Mouse (Mus musculus) hindbrain, embryonic 15.5 days (tissue): Measurements from ENCODE around the gene Cdkn2c. TPM values are rescaled to one million over a fixed set of nuclear protein-coding genes. Genes with fewer than 3 reads are reported as not detected.

Experiments used
- ATAC-seq: fragments of 200-750 bp; cut with Nextera tagmentation; 2 replicates; pipeline ENCODE4 v1.8.0; 2017; ENCODE audit warnings: low read depth, moderate number of reproducible peaks, moderate TSS enrichment; ENCODE audit not compliant: low FRiP score
- H3K27ac ChIP-seq: fragments of 300-500 bp; sonication (generic); replicated peaks from 2 replicates; pipeline ENCODE4 v1.5.1; 2015; ENCODE audit warnings: mild to moderate bottlenecking, inconsistent platforms
- H3K27me3 ChIP-seq: fragments of 300-500 bp; sonication (generic); 2 replicates; pipeline ENCODE4 v1.6.1; 2015; ENCODE audit warnings: control low read depth, inconsistent platforms
- H3K36me3 ChIP-seq: fragments of 300-500 bp; sonication (generic); 2 replicates; pipeline ENCODE4 v1.6.1; 2015; ENCODE audit warnings: control low read depth, inconsistent platforms
- H3K4me1 ChIP-seq: fragments of 300-500 bp; sonication (generic); replicated peaks from 2 replicates; pipeline ENCODE4 v1.6.1; 2015; ENCODE audit warnings: control low read depth, inconsistent platforms
- H3K4me2 ChIP-seq: fragments of 300-500 bp; sonication (generic); 2 replicates; pipeline ENCODE4 v1.6.1; 2015; ENCODE audit warnings: moderate library complexity, mild to moderate bottlenecking, inconsistent platforms
- H3K4me3 ChIP-seq: fragments of 300-500 bp; sonication (generic); 2 replicates; pipeline ENCODE4 v1.5.1; 2015; ENCODE audit warnings: mild to moderate bottlenecking, inconsistent platforms
- H3K9ac ChIP-seq: fragments of 300-500 bp; sonication (generic); 2 replicates; pipeline ENCODE4 v1.6.1; 2015; ENCODE audit warnings: inconsistent platforms
- H3K9me3 ChIP-seq: fragments of 300-500 bp; sonication (generic); 2 replicates; pipeline ENCODE4 v1.6.1; 2016; ENCODE audit warnings: control low read depth, inconsistent platforms
- WGBS: fragments of 180-500 bp; shearing (Covaris S2); methylation state at CpG from one replicate; pipeline ENCODE4 v1.1.7; 2015; 5-methylcytosine and 5-hydroxymethylcytosine counted together
- polyA plus RNA-seq: library from polyadenylated mRNA; unstranded; fragments of >200 nt; fragmentation: Nextera tagmentation; extraction: Ambion mirVana; gene quantifications from 2 replicates; pipeline ENCODE4 v1.2.1, GENCODE M21; 2015

The Cdkn2c gene
- polyA plus RNA-seq, 1 experiment from 2014 or later = 3.9 TPM

- Histone ChIP-seq H3K27me3 (peaks cover 68% of the 10 kb centered on the region), H3K9me3 (no peaks in the 10 kb centered on the region), H3K4me1 (peaks cover 9% of the 10 kb centered on the region), H3K36me3 (no peaks in the 10 kb centered on the region), H3K4me3 (no peak overlapping the region), H3K27ac (no peak overlapping the region), H3K4me2 (no peak overlapping the region), H3K9ac (no peak overlapping the region)
- WGBS = 17% methylated on average over 4 of the region's 4 CpGs
- ATAC-seq = no peak
Observed at GRCm38 (mm10) chr4:109656301-109656700, 10.7 kb downstream of the Cdkn2c start.

DNA sequence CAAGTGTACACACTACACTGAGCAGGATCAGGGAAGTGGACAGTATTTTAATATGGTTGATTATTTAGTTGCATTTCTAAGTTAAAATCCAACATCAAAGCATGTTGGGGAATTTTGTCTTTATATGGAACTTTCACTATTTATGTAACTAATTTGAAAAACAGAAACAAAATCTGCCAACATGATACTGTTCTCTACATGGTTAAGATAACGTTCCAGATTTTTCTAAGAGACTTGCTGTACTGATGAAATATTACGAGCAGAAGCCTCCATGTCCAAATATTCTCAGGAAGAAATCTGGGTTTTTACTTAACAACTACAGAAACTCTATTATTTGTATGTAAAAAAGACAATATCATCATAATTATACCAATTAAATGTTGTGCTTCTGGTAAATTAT is 11.3 kb downstream of the Cdkn2c start:
- ATAC-seq = no peak

GRCm38 (mm10) chr4:109654701-109655100 is 12.3 kb downstream of the Cdkn2c start:
- H3K4me2 ChIP-seq = no peak overlapping the region
- no peak overlapping the region for H3K27ac ChIP-seq
- no peak overlapping the region for H3K9ac ChIP-seq
- WGBS = 52% methylated on average over 2 of the region's 2 CpGs
- H3K36me3 ChIP-seq = no peaks in the 10 kb centered on the region
- no peaks in the 10 kb centered on the region for H3K9me3 ChIP-seq
- H3K27me3 ChIP-seq = peaks cover 56% of the 10 kb centered on the region
- ATAC-seq = no peak
- peaks cover 9% of the 10 kb centered on the region for H3K4me1 ChIP-seq
- H3K4me3 ChIP-seq = no peak overlapping the region

More for the DNA sequence above, 11.3 kb downstream of the Cdkn2c start:
- H3K9ac ChIP-seq = no peak overlapping the region
- peaks cover 64% of the 10 kb centered on the region for H3K27me3 ChIP-seq
- H3K4me3 ChIP-seq = no peak overlapping the region
- H3K4me1 ChIP-seq = peaks cover 9% of the 10 kb centered on the region
- H3K4me2 ChIP-seq = no peak overlapping the region
- no peak overlapping the region for H3K27ac ChIP-seq
- no peaks in the 10 kb centered on the region for H3K36me3 ChIP-seq
- H3K9me3 ChIP-seq = no peaks in the 10 kb centered on the region
- WGBS = 42% methylated on average over 2 of the region's 2 CpGs

DNA sequence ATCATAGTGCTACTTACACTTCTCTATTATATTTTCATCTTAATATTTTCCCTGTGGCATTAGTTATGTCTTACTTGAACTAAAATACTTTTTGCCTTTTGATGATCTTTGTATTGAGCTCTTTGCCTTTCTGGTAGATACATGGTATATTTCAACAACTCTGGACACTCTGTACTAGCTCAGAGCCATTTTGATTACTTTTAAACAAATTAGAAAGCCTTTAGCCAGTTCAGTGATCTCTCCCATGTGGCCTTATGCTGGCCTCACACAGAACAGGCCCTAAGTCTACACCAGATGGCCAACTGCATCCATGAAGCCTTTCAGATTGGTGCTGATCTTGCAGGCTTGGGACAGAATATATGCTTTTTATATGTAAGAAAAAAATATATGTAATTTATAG is 13.7 kb downstream of the Cdkn2c start:
- peaks cover 44% of the 10 kb centered on the region for H3K27me3 ChIP-seq
- no peak overlapping the region for H3K9ac ChIP-seq
- H3K36me3 ChIP-seq = no peaks in the 10 kb centered on the region
- H3K4me1 ChIP-seq = peaks cover 9% of the 10 kb centered on the region
- ATAC-seq = no peak
- no peak overlapping the region for H3K27ac ChIP-seq
- no peak overlapping the region for H3K4me2 ChIP-seq
- H3K4me3 ChIP-seq = no peak overlapping the region
- H3K9me3 ChIP-seq = no peaks in the 10 kb centered on the region

DNA sequence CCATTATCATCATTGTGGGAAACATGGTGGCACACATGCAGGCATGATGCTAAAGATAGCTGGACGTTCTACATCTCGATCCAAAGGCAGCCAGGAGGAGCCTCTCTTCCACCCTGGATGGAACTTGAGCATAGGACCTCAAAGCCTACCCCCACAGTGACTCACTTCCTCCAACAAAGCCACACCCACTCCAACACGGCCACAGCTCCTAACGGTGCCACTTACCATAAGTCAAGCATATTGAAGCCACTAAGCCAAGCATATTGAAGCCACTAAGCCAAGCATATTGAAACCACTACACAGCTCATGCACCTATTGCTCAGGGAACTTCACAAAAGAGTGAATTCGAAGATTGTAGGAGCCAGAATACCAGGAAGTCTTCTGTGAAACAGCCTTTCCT is 17.7 kb downstream of the Cdkn2c start:
- Histone ChIP-seq H3K27ac (no peak overlapping the region), H3K9me3 (no peaks in the 10 kb centered on the region), H3K4me3 (no peak overlapping the region), H3K27me3 (peaks cover 9% of the 10 kb centered on the region; the same call in 1 of the 2 replicates), H3K9ac (no peak overlapping the region), H3K36me3 (no peaks in the 10 kb centered on the region), H3K4me1 (no peaks in the 10 kb centered on the region), H3K4me2 (no peak overlapping the region)
- ATAC-seq = no peak
- 84% methylated on average over 5 of the region's 5 CpGs for WGBS

GRCm38 (mm10) chr4:109647281-109647680 is 19.7 kb downstream of the Cdkn2c start:
- WGBS = 77% methylated on average over 4 of the region's 4 CpGs
- no peak for ATAC-seq
- H3K4me1 ChIP-seq = no peaks in the 10 kb centered on the region
- no peaks in the 10 kb centered on the region for H3K9me3 ChIP-seq
- H3K27ac ChIP-seq = no peak overlapping the region
- no peak overlapping the region for H3K4me2 ChIP-seq
- no peaks in the 10 kb centered on the region for H3K36me3 ChIP-seq
- H3K9ac ChIP-seq = no peak overlapping the region
- H3K27me3 ChIP-seq = peaks cover 6% of the 10 kb centered on the region; the same call in 1 of the 2 replicates
- H3K4me3 ChIP-seq = no peak overlapping the region

- H3K4me2 ChIP-seq = no peak overlapping the region
- H3K27ac ChIP-seq = no peak overlapping the region
- no peaks in the 10 kb centered on the region for H3K4me1 ChIP-seq
- H3K9ac ChIP-seq = no peak overlapping the region
- no peak for ATAC-seq
- H3K9me3 ChIP-seq = no peaks in the 10 kb centered on the region
- no peaks in the 10 kb centered on the region for H3K36me3 ChIP-seq
- no peaks in the 10 kb centered on the region for H3K27me3 ChIP-seq
- H3K4me3 ChIP-seq = no peak overlapping the region
- WGBS = 75% methylated on average over 3 of the region's 3 CpGs
Observed at GRCm38 (mm10) chr4:109641451-109641850, 25.5 kb downstream of the Cdkn2c start.

GRCm38 (mm10) chr4:109640141-109640540 is 26.8 kb downstream of the Cdkn2c start:
- H3K4me1 ChIP-seq = no peaks in the 10 kb centered on the region
- no peak overlapping the region for H3K4me2 ChIP-seq
- ATAC-seq = no peak
- no peak overlapping the region for H3K4me3 ChIP-seq
- H3K27me3 ChIP-seq = no peaks in the 10 kb centered on the region
- no peak overlapping the region for H3K9ac ChIP-seq
- no peaks in the 10 kb centered on the region for H3K36me3 ChIP-seq
- no peaks in the 10 kb centered on the region for H3K9me3 ChIP-seq
- 89% methylated on average over 7 of the region's 7 CpGs for WGBS
- H3K27ac ChIP-seq = no peak overlapping the region

GRCm38 (mm10) chr4:109639356-109639755 is 27.6 kb downstream of the Cdkn2c start:
- Histone ChIP-seq H3K9me3 (no peaks in the 10 kb centered on the region), H3K4me3 (no peak overlapping the region), H3K36me3 (no peaks in the 10 kb centered on the region), H3K9ac (no peak overlapping the region), H3K27me3 (no peaks in the 10 kb centered on the region), H3K4me1 (no peaks in the 10 kb centered on the region), H3K4me2 (no peak overlapping the region), H3K27ac (no peak overlapping the region)
- ATAC-seq = no peak
- WGBS = 91% methylated on average over 9 of the region's 9 CpGs

GRCm38 (mm10) chr4:109634971-109635370 is 32.0 kb downstream of the Cdkn2c start:
- WGBS = 92% methylated on average over 2 of the region's 2 CpGs
- Histone ChIP-seq H3K36me3 (no peaks in the 10 kb centered on the region), H3K27me3 (no peaks in the 10 kb centered on the region), H3K9me3 (no peaks in the 10 kb centered on the region), H3K4me3 (no peak overlapping the region), H3K27ac (no peak overlapping the region), H3K9ac (no peak overlapping the region), H3K4me1 (no peaks in the 10 kb centered on the region), H3K4me2 (no peak overlapping the region)
- no peak for ATAC-seq

DNA sequence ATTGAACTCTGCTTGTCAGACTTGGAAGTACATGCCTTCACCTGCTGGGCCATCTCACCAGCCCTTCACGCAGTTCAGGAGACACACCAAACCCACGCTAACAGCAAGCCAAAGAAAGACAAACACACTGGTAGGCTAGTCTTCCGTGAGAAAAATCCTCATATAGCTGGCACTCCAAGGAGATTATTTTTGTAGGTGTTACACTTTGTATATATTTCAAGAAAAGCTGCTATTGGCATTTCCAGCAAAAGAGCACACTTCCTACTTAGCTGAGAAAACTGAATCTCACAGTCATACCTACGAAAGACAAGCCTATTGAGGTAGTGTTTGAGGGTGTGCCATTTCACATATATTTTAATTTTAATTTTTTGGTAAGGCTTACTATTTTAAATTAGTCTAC is 36.0 kb downstream of the Cdkn2c start:
- 82% methylated on average over 4 of the region's 4 CpGs for WGBS
- Histone ChIP-seq H3K9me3 (no peaks in the 10 kb centered on the region), H3K4me1 (no peaks in the 10 kb centered on the region), H3K27me3 (no peaks in the 10 kb centered on the region), H3K4me3 (no peak overlapping the region), H3K9ac (no peak overlapping the region), H3K4me2 (no peak overlapping the region), H3K27ac (no peak overlapping the region), H3K36me3 (no peaks in the 10 kb centered on the region)
- ATAC-seq = no peak

- 84% methylated on average over 2 of the region's 2 CpGs for WGBS
- Histone ChIP-seq H3K27ac (no peak overlapping the region), H3K4me2 (no peak overlapping the region), H3K9me3 (no peaks in the 10 kb centered on the region), H3K27me3 (no peaks in the 10 kb centered on the region), H3K36me3 (no peaks in the 10 kb centered on the region), H3K4me3 (no peak overlapping the region), H3K4me1 (no peaks in the 10 kb centered on the region), H3K9ac (no peak overlapping the region)
- no peak for ATAC-seq
Observed at GRCm38 (mm10) chr4:109630215-109630614, 36.8 kb downstream of the Cdkn2c start.

GRCm38 (mm10) chr4:109612596-109612995 is 54.4 kb downstream of the Cdkn2c start:
- Histone ChIP-seq H3K4me2 (no peak overlapping the region), H3K36me3 (no peaks in the 10 kb centered on the region), H3K27ac (no peak overlapping the region), H3K9me3 (no peaks in the 10 kb centered on the region), H3K4me3 (no peak overlapping the region), H3K9ac (no peak overlapping the region), H3K27me3 (no peaks in the 10 kb centered on the region), H3K4me1 (no peaks in the 10 kb centered on the region)
- WGBS = 76% methylated on average over 4 of the region's 4 CpGs
- no peak for ATAC-seq
